Mouse (Mus musculus) embryonic facial prominence, embryonic 13.5 days (tissue): Measurements from ENCODE around the gene Agbl1. TPM values are rescaled to one million over a fixed set of nuclear protein-coding genes. Genes with fewer than 3 reads are reported as not detected.

Experiments used
- ATAC-seq: fragments of 200-750 bp; cut with Nextera tagmentation; 2 replicates; pipeline ENCODE4 v1.8.0; 2017; ENCODE audit warnings: low read depth; ENCODE audit not compliant: insufficient number of reproducible peaks, insufficient read depth, low FRiP score, low TSS enrichment
- H3K27ac ChIP-seq: fragments of 300-500 bp; sonication (generic); 2 replicates; pipeline ENCODE4 v1.5.1; 2015; ENCODE audit warnings: moderate library complexity, mild to moderate bottlenecking, inconsistent platforms
- H3K27me3 ChIP-seq: fragments of 300-500 bp; sonication (generic); 2 replicates; pipeline ENCODE4 v1.6.1; 2015; ENCODE audit warnings: mild to moderate bottlenecking, inconsistent platforms
- H3K36me3 ChIP-seq: fragments of 300-500 bp; sonication (generic); 2 replicates; pipeline ENCODE4 v1.6.1; 2015; ENCODE audit warnings: mild to moderate bottlenecking, inconsistent platforms
- H3K4me1 ChIP-seq: fragments of 300-500 bp; sonication (generic); 2 replicates; pipeline ENCODE4 v1.6.1; 2015; ENCODE audit warnings: inconsistent platforms
- H3K4me2 ChIP-seq: fragments of 300-500 bp; sonication (generic); 2 replicates; pipeline ENCODE4 v1.6.1; 2015; ENCODE audit warnings: moderate library complexity, mild to moderate bottlenecking, inconsistent platforms
- H3K4me3 ChIP-seq: fragments of 300-500 bp; sonication (generic); 2 replicates; pipeline ENCODE4 v1.5.1; 2015; ENCODE audit warnings: mild to moderate bottlenecking, inconsistent platforms
- H3K9ac ChIP-seq: fragments of 300-500 bp; sonication (generic); 2 replicates; pipeline ENCODE4 v1.6.1; 2015; ENCODE audit warnings: mild to moderate bottlenecking, inconsistent platforms
- H3K9me3 ChIP-seq: fragments of 300-500 bp; sonication (generic); 2 replicates; pipeline ENCODE4 v1.6.1; 2016; ENCODE audit warnings: inconsistent platforms
- WGBS: fragments of 180-500 bp; shearing (Covaris S2); methylation state at CpG from one replicate; pipeline ENCODE4 v1.1.7; 2015; ENCODE audit warnings: mixed read lengths; 5-methylcytosine and 5-hydroxymethylcytosine counted together
- polyA plus RNA-seq: library from polyadenylated mRNA; unstranded; fragments of >200 nt; fragmentation: Nextera tagmentation; extraction: Ambion mirVana; gene quantifications from 2 replicates; pipeline ENCODE4 v1.2.1, GENCODE M21; 2015

Agbl1 gene
- polyA plus RNA-seq, 1 experiment from 2014 or later, result not detected

DNA sequence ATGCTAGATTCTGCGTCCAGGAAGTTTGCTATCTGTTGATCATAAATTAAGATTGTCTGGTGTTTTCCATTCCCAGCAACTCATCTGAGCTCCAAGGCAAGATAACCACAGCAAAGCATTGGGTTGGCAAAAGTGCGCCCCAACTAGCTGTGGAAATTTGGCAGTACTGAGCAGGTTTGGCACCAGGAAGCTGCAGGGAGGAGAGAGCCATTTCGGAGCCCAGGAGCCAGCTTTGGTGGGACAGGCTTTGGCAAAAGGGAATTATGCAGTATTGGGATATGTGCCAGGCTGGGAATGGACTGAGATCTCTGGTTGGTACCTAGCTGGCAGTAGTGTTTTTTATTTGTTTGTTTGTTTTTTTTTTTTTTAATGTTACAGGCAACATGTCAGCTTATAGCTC lies 612.5 kb downstream of the Agbl1 start:
- Histone ChIP-seq H3K9me3 (no peaks in the 10 kb centered on the region), H3K27ac (no peak overlapping the region), H3K9ac (no peak overlapping the region), H3K4me1 (no peaks in the 10 kb centered on the region), H3K27me3 (no peaks in the 10 kb centered on the region), H3K36me3 (no peaks in the 10 kb centered on the region), H3K4me3 (no peak overlapping the region), H3K4me2 (no peak overlapping the region)
- 85% methylated on average over 3 of the region's 3 CpGs for WGBS
- ATAC-seq, result no peak

DNA sequence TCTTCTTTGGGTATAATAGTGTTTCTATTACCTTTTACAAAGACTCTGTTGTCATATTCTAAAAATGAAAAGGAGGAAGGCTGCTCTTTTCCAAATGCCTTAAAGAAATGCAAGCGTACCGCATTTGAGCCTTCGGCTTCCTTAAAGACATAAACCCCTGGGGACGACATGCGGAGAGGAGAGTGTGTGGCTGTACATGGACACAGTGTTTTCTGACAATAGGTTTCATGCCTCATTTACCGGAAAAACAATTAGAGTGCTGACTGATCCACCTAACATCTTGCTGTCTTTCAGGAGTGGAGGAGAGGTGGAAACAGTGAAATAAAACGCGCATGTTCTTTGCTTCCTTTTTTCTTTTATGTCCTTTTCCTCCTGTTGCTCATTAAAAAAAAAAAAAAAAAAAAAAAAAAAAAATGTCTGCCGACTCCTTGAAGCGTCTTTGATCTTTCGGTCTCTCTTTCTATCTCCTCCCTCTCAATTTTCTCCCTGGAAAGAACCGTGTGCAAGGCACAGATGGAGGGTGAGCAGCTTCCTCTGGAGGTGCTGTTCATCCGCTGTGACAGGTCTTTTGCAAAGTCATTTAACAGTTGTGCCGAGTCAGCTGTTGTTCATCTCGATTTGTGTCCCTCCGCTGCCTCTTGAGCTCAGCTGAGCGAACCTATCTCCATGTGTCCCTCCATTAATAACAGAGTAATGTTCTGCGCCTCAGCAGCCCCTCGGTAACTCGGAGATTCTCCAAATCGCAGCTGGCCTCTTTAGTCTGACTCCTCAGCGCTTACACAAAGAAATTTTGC lies 659.9 kb downstream of the Agbl1 start:
- H3K27me3 ChIP-seq, result no peaks in the 10 kb centered on the region
- H3K9ac ChIP-seq, result no peak overlapping the region
- H3K4me2 ChIP-seq, result peak overlapping the region; percentile 48
- no peak for ATAC-seq
- no peak overlapping the region for H3K27ac ChIP-seq
- no peaks in the 10 kb centered on the region for H3K36me3 ChIP-seq
- peak overlapping the region; percentile 17 for H3K4me3 ChIP-seq
- no peaks in the 10 kb centered on the region for H3K9me3 ChIP-seq
- 34% methylated on average over 22 of the region's 22 CpGs for whole genome bisulfite sequencing
- 0 out of 2 replicates have a peak, but pooled peaks cover 3% of the 10 kb centered on the region for H3K4me1 ChIP-seq

DNA sequence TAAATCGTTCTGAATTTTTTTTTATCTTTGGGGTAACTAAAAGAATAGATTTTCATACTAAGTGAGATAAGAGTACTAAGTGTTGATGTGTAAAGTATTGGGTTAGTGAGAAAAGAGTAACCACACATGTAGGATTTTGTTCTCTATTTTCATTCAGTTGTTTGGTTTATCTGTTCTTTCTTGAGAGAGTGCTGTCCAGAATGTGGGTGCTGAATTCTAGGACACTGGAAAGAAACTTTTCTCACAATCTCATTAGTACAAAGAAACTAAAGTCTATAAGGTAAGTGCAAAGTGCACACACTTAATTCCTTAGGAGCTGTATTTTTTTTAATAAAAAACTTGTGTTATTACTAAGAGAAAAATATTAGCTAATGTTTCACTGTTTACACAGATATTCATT lies 674.4 kb downstream of the Agbl1 start:
- no peaks in the 10 kb centered on the region for H3K9me3 ChIP-seq
- 88% methylated on average over 1 of the region's 1 CpGs for WGBS
- H3K4me2 ChIP-seq, result no peak overlapping the region
- H3K4me3 ChIP-seq, result no peak overlapping the region
- H3K9ac ChIP-seq, result no peak overlapping the region
- H3K27me3 ChIP-seq, result no peaks in the 10 kb centered on the region
- H3K36me3 ChIP-seq, result no peaks in the 10 kb centered on the region
- no peak overlapping the region for H3K27ac ChIP-seq
- H3K4me1 ChIP-seq, result no peaks in the 10 kb centered on the region
- no peak for ATAC-seq

DNA sequence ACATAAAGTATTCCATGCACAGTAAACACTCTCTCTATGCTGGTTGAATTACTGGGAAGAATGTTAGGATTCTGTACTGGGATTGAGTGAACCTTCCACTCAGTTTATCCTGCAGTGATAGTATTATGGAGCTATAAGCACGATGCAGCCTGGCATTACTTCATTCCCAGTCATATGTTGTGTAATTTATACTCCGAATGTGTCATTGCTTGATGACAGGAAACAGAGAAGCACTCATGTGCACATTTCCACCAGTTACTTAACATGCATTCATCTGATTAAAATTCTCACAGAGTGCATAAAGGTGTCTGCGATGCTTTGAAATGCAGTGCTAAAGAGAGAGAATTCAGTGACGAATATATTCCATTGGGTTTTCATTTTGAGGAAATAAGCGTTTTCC lies 682.0 kb downstream of the Agbl1 start:
- no peak for ATAC-seq
- Histone ChIP-seq H3K36me3 (no peaks in the 10 kb centered on the region), H3K9me3 (no peaks in the 10 kb centered on the region), H3K4me1 (no peaks in the 10 kb centered on the region), H3K4me3 (no peak overlapping the region), H3K9ac (no peak overlapping the region), H3K27me3 (no peaks in the 10 kb centered on the region), H3K27ac (no peak overlapping the region), H3K4me2 (no peak overlapping the region)
- WGBS, result 90% methylated on average over 5 of the region's 5 CpGs

DNA sequence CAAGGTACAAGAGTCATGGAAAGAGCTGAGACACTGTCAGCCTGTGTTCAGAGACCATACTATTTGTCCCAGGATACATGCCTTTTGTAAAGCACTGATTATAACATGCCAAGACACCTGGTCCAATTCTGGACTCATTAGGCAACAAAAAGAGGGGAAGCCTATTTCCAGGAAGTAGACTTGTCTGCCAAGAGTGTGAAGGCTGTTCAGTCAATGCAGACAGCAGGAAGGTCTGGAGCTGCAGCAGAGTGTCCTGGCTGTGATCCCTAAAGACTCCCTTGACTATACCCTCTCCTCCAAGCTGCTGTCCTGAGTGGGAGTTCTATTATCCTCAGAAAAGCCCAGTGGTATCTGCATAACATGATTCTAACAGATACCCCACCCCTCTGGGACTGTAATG lies 689.2 kb downstream of the Agbl1 start:
- Histone ChIP-seq H3K27me3 (no peaks in the 10 kb centered on the region; the same call in 1 of the 2 replicates), H3K9me3 (no peaks in the 10 kb centered on the region), H3K4me2 (no peak overlapping the region), H3K4me1 (no peaks in the 10 kb centered on the region), H3K9ac (no peak overlapping the region), H3K27ac (no peak overlapping the region), H3K4me3 (no peak overlapping the region), H3K36me3 (no peaks in the 10 kb centered on the region)
- no peak for ATAC-seq

DNA sequence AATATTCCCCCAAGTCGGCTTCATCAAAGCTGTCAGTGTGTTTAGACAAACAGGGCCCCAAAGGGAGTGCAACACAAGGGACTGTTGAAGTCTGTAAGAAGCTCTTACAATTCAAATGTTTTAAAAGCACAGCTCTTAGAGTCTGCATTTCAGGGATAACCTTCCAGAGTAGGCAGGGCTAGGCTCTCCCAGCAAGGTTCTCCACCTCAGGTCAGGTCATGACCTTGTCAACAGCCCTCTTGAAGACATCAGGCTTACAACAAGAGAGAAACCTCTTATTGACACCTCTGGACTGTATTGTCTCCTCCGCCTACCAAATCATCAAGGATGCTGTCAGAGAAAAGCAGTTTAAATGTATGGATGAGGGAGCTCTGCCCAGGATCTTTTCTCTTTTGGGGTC lies 692.0 kb downstream of the Agbl1 start:
- Histone ChIP-seq H3K4me1 (no peaks in the 10 kb centered on the region), H3K27me3 (no peaks in the 10 kb centered on the region; the same call in 1 of the 2 replicates), H3K4me3 (no peak overlapping the region), H3K27ac (no peak overlapping the region), H3K9me3 (no peaks in the 10 kb centered on the region), H3K4me2 (no peak overlapping the region), H3K36me3 (no peaks in the 10 kb centered on the region), H3K9ac (no peak overlapping the region)
- ATAC-seq, result no peak
- 52% methylated on average over 2 of the region's 2 CpGs for WGBS

DNA sequence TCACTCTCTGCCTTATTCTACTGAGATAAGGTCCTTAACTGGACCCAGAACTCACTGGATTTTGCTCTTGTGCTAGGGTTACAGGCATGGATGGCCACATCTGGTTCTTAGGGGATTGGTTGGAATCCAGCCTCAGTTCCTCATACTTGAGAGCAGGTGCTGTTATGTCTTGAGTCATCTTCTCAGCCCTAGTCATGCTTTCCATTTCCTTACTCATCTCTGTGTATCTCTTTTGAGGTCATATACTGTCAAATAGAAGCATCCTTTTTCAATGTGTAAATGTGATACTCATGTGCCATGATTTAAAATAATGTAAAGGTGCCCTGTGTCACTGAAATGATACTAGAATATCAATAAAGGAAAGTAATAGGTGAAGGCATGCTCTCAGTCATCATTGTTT lies 705.5 kb downstream of the Agbl1 start:
- H3K4me1 ChIP-seq, result no peaks in the 10 kb centered on the region
- no peak overlapping the region for H3K9ac ChIP-seq
- H3K9me3 ChIP-seq, result no peaks in the 10 kb centered on the region
- H3K36me3 ChIP-seq, result no peaks in the 10 kb centered on the region
- no peak for ATAC-seq
- H3K27me3 ChIP-seq, result no peaks in the 10 kb centered on the region
- no peak overlapping the region for H3K4me3 ChIP-seq
- no peak overlapping the region for H3K4me2 ChIP-seq
- no peak overlapping the region for H3K27ac ChIP-seq

DNA sequence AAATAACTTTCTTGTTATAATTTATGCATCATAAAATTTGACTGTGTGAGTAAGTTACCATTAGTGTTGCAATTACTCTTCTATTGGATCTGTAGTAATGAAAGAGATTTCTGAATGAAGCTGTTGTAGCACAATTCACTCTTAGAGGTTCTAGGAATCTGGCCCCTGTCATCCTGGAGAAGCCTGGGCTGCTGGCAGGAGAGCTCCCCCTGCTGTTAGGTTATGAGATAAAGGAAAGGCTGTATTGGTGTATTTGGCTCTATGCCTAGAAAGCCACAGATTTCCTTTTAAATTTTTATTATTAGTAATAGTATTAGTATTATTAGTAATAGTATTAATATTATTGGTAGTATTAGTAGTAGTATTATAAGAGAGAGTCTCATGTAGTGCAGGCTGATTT lies 711.8 kb downstream of the Agbl1 start:
- Histone ChIP-seq H3K9me3 (no peaks in the 10 kb centered on the region), H3K27me3 (no peaks in the 10 kb centered on the region), H3K4me3 (no peak overlapping the region), H3K36me3 (no peaks in the 10 kb centered on the region), H3K9ac (no peak overlapping the region), H3K4me2 (no peak overlapping the region), H3K4me1 (no peaks in the 10 kb centered on the region), H3K27ac (no peak overlapping the region)
- ATAC-seq, result no peak

DNA sequence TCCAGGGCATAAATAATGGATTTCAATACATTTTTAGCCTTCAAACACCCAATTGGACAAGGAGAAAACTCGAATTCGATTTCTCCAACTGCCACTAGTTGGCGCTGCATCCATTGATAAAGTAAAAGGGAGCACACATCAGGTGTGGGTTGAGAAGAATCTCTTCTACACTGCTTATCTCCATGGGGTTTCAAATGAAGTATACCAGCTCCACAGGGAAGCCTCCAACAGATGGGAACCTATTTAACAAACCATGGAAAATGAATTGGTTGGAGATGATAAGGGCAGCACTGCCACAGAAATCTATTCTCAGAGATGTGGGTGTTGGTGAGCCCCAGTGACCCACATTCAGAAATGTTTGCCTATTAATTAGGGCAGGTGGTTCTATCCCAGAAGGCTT lies 741.6 kb downstream of the Agbl1 start:
- Histone ChIP-seq H3K4me3 (no peak overlapping the region), H3K9ac (no peak overlapping the region), H3K4me1 (no peaks in the 10 kb centered on the region), H3K4me2 (no peak overlapping the region), H3K27ac (no peak overlapping the region), H3K9me3 (no peaks in the 10 kb centered on the region), H3K27me3 (no peaks in the 10 kb centered on the region), H3K36me3 (no peaks in the 10 kb centered on the region)
- WGBS, result 18% methylated on average over 3 of the region's 3 CpGs
- no peak for ATAC-seq

DNA sequence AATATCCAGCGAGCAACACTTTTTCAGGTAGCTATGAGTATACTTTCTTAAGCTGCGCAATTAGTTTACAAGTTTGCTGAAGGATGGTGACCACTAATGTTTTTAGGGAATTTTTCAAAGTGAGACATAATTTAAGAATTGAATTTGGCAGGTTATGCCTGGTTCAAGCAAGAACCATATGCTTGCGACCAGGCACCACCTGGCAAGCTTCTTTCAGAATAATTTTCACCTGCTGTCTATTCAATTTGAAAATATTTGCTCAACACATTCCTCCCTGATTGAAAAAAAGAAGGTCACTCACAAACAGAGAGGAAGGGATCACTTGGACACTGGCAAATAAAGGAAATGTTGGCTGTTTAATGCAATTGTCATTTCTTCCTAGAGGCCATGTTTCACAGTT lies 779.9 kb downstream of the Agbl1 start:
- Histone ChIP-seq H3K4me1 (no peaks in the 10 kb centered on the region), H3K9me3 (no peaks in the 10 kb centered on the region), H3K27ac (no peak overlapping the region), H3K9ac (no peak overlapping the region), H3K4me3 (no peak overlapping the region), H3K4me2 (no peak overlapping the region), H3K36me3 (no peaks in the 10 kb centered on the region), H3K27me3 (no peaks in the 10 kb centered on the region)
- 85% methylated on average over 3 of the region's 3 CpGs for WGBS
- no peak for ATAC-seq

DNA sequence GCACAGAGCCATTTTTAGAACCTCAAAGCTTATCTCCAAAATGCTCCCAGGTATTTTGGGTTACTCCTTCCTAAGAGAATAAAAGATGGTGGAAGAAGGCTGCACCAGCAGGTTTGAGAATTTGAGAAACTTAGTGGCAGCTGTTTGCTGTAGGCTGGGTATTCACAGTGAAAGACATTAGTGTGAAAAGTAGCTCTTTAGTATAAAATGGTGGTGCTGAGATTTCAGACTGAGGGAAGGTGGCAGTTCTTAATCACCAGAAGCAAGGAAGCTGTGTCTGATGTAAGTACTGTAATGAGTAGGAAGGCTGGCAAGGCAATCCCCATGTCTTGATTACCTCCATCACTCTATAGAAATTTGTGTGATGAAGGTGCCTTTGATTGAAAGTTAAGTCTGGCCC lies 799.3 kb downstream of the Agbl1 start:
- no peak for ATAC-seq
- H3K36me3 ChIP-seq, result no peaks in the 10 kb centered on the region
- H3K9ac ChIP-seq, result no peak overlapping the region
- H3K27ac ChIP-seq, result no peak overlapping the region
- no peak overlapping the region for H3K4me3 ChIP-seq
- H3K4me1 ChIP-seq, result no peaks in the 10 kb centered on the region
- no peak overlapping the region for H3K4me2 ChIP-seq
- no peaks in the 10 kb centered on the region for H3K27me3 ChIP-seq
- H3K9me3 ChIP-seq, result no peaks in the 10 kb centered on the region

DNA sequence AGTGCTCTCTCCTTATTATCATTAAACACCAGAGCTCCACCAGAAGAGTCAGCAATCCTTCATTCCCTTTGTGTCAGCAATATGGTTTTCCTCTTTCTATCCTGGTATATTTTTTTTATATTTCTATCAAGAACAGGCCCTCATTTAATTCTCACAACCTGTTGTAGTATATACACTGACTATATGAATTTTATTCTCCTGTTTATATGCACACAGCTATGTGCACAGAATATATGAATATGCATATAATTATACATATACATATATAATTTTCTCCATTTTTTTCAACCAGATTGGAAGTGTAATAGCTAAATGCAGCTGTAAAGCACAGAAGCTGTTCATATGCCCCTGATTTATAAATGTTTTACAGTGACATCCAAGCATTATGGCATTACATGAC lies 846.3 kb downstream of the Agbl1 start:
- no peak for ATAC-seq
- Histone ChIP-seq H3K9me3 (no peaks in the 10 kb centered on the region), H3K4me3 (no peak overlapping the region), H3K27me3 (0 out of 2 replicates have a peak, but pooled peaks cover 4% of the 10 kb centered on the region), H3K4me2 (no peak overlapping the region), H3K36me3 (no peaks in the 10 kb centered on the region), H3K27ac (no peak overlapping the region), H3K4me1 (peaks cover 6% of the 10 kb centered on the region), H3K9ac (no peak overlapping the region)

DNA sequence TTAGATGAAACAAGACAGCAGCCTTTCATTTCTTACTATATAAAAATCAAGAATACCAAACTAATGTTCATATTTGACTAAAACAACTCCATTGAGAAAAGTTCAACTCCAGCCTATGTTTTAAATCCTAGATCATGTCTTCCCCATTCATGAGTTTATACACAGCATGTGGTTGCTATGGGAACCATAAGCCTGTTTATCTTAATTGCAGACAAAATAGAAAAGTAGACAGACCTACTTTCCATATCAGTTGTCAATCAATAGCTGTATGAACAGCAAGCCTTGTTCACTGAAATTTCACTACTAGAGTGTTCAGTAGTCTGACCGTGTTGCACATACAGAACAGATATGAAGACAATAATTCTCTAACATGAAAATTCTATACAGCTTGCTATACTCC lies 857.6 kb downstream of the Agbl1 start:
- no peaks in the 10 kb centered on the region for H3K4me1 ChIP-seq
- no peak for ATAC-seq
- WGBS, result 77% methylated on average over 1 of the region's 1 CpGs
- H3K27me3 ChIP-seq, result no peaks in the 10 kb centered on the region
- no peak overlapping the region for H3K9ac ChIP-seq
- no peaks in the 10 kb centered on the region for H3K9me3 ChIP-seq
- no peak overlapping the region for H3K27ac ChIP-seq
- H3K4me2 ChIP-seq, result no peak overlapping the region
- no peaks in the 10 kb centered on the region for H3K36me3 ChIP-seq
- no peak overlapping the region for H3K4me3 ChIP-seq
